Mouse (Mus musculus) frontal cortex, adult (tissue): ENCODE measurements around the gene Stxbp6.
"Not testable (repeated sequence)": the region's sequence is repeated elsewhere in the genome, so short reads cannot be mapped to it uniquely, and the experiment has no call there.

ENCODE experiments used
- ATAC-seq: cut with Nextera tagmentation; 2 replicates; pipeline ENCODE4 v1.9.2; 2017; ENCODE audit warnings: mild to moderate bottlenecking, moderate library complexity, mixed read lengths; ENCODE audit not compliant: low TSS enrichment

Stxbp6 gene

GRCm38 (mm10) chr12:45074611-45075342 is at the start of gene Stxbp6:
Stxbp6 (minus strand) TSS chr12:45074709.
- peak; percentile 50 for ATAC-seq

- not testable (repeated sequence) for ATAC-seq
Observed at GRCm38 (mm10) chr12:45102954-45103353, 28.4 kb upstream of the Stxbp6 start.

GRCm38 (mm10) chr12:45093732-45094131 is 19.2 kb upstream of the Stxbp6 start:
- peak; percentile 77 for ATAC-seq

- ATAC-seq, result no peak
Observed at GRCm38 (mm10) chr12:45092444-45092843, 17.9 kb upstream of the Stxbp6 start.

GRCm38 (mm10) chr12:45083145-45083475 is 8.6 kb upstream of the Stxbp6 start:
- no peak for ATAC-seq

- ATAC-seq, result no peak
Observed at GRCm38 (mm10) chr12:45082379-45083144, 8.1 kb upstream of the Stxbp6 start.

- no peak for ATAC-seq
Observed at GRCm38 (mm10) chr12:45081617-45082016, 7.1 kb upstream of the Stxbp6 start.

- ATAC-seq, result no peak
Observed at GRCm38 (mm10) chr12:45080753-45081122, 6.2 kb upstream of the Stxbp6 start.

- ATAC-seq, result no peak
Observed at GRCm38 (mm10) chr12:45080036-45080752, 5.7 kb upstream of the Stxbp6 start.

GRCm38 (mm10) chr12:45075631-45076030 is 1.1 kb upstream of the Stxbp6 start:
- ATAC-seq, result no peak

- ATAC-seq, result peak; percentile 72
Observed at GRCm38 (mm10) chr12:45074042-45074601, 387 bp downstream of the Stxbp6 start.

GRCm38 (mm10) chr12:45073331-45074041 is 1.0 kb downstream of the Stxbp6 start:
- peak; percentile 7; the same call in 1 of the 2 replicates for ATAC-seq

- ATAC-seq, result no peak
Observed at GRCm38 (mm10) chr12:45072185-45072584, 2.3 kb downstream of the Stxbp6 start.

GRCm38 (mm10) chr12:45070186-45070585 is 4.3 kb downstream of the Stxbp6 start:
- no peak for ATAC-seq

GRCm38 (mm10) chr12:45068145-45068754 is 6.3 kb downstream of the Stxbp6 start:
- ATAC-seq, result peak; percentile 63

- ATAC-seq, result no peak
Observed at GRCm38 (mm10) chr12:45067686-45068085, 6.8 kb downstream of the Stxbp6 start.

GRCm38 (mm10) chr12:45067047-45067685 is 7.3 kb downstream of the Stxbp6 start:
- ATAC-seq, result peak; percentile 75

- 0 out of 2 replicates have a peak, but pooled peaks have one; percentile 28 for ATAC-seq
Observed at GRCm38 (mm10) chr12:45063606-45064005, 10.9 kb downstream of the Stxbp6 start.

GRCm38 (mm10) chr12:45061336-45061735 is 13.2 kb downstream of the Stxbp6 start:
- no peak for ATAC-seq

- ATAC-seq, result peak; percentile 18; the same call in 1 of the 2 replicates
Observed at GRCm38 (mm10) chr12:45060804-45061203, 13.7 kb downstream of the Stxbp6 start.

GRCm38 (mm10) chr12:45058007-45058406 is 16.5 kb downstream of the Stxbp6 start:
- ATAC-seq, result no peak
